Mouse (Mus musculus) retina, adult 2 months (tissue): ENCODE measurements around the gene Rbfox1.

ENCODE experiments used
- DNase-seq: peaks from one replicate; pipeline ENCODE4 v3.0.0-alpha.2; 2012; ENCODE audit warnings: low read depth, low spot score

Rbfox1 gene

GRCm38 (mm10) chr16:6918641-6919040 lies 1033.5 kb downstream of the Rbfox1 start:
- DNase-seq = no peak

- DNase-seq = no peak
Measured at GRCm38 (mm10) chr16:6919681-6920080, 1034.5 kb downstream of the Rbfox1 start.

GRCm38 (mm10) chr16:6927661-6928060 lies 1042.5 kb downstream of the Rbfox1 start:
- no peak for DNase-seq

GRCm38 (mm10) chr16:6930795-6931194 lies 1045.6 kb downstream of the Rbfox1 start:
- DNase-seq = no peak

- DNase-seq = no peak
Measured at GRCm38 (mm10) chr16:6946151-6946550, 1061.0 kb downstream of the Rbfox1 start.

- no peak for DNase-seq
Measured at GRCm38 (mm10) chr16:6949666-6950065, 1064.5 kb downstream of the Rbfox1 start.

- DNase-seq = no peak
Measured at GRCm38 (mm10) chr16:6955102-6955675, 1070.0 kb downstream of the Rbfox1 start.

- no peak for DNase-seq
Measured at GRCm38 (mm10) chr16:6961931-6962379, 1076.8 kb downstream of the Rbfox1 start.

- no peak for DNase-seq
Measured at GRCm38 (mm10) chr16:6962508-6962907, 1077.4 kb downstream of the Rbfox1 start.

- DNase-seq = no peak
Measured at GRCm38 (mm10) chr16:6963533-6963932, 1078.4 kb downstream of the Rbfox1 start.

- no peak for DNase-seq
Measured at GRCm38 (mm10) chr16:6964720-6965583, 1079.8 kb downstream of the Rbfox1 start.

- no peak for DNase-seq
Measured at GRCm38 (mm10) chr16:6969986-6970385, 1084.8 kb downstream of the Rbfox1 start.

- no peak for DNase-seq
Measured at GRCm38 (mm10) chr16:6976341-6976740, 1091.2 kb downstream of the Rbfox1 start.

- DNase-seq = no peak
Measured at GRCm38 (mm10) chr16:6983947-6984346, 1098.8 kb downstream of the Rbfox1 start.

- no peak for DNase-seq
Measured at GRCm38 (mm10) chr16:6986031-6986430, 1100.9 kb downstream of the Rbfox1 start.

- no peak for DNase-seq
Measured at GRCm38 (mm10) chr16:6986494-6986893, 1101.3 kb downstream of the Rbfox1 start.

GRCm38 (mm10) chr16:6992251-6992650 lies 1107.1 kb downstream of the Rbfox1 start:
- no peak for DNase-seq

GRCm38 (mm10) chr16:6993180-6993579 lies 1108.0 kb downstream of the Rbfox1 start:
- DNase-seq = no peak

GRCm38 (mm10) chr16:6997109-6997508 lies 1112.0 kb downstream of the Rbfox1 start:
- no peak for DNase-seq

GRCm38 (mm10) chr16:6997834-6998233 lies 1112.7 kb downstream of the Rbfox1 start:
- DNase-seq = no peak

- no peak for DNase-seq
Measured at GRCm38 (mm10) chr16:7004565-7004964, 1119.4 kb downstream of the Rbfox1 start.

GRCm38 (mm10) chr16:7005478-7005877 lies 1120.3 kb downstream of the Rbfox1 start:
- no peak for DNase-seq

- DNase-seq = no peak
Measured at GRCm38 (mm10) chr16:7017310-7017709, 1132.2 kb downstream of the Rbfox1 start.
